Mouse (Mus musculus) duodenum, adult 2 months (tissue): ENCODE data around the gene Gm14435. TPM values are rescaled to one million over a fixed set of nuclear protein-coding genes. Genes with fewer than 3 reads are reported as not detected.

ENCODE experiments used
- polyA plus RNA-seq: library from polyadenylated mRNA; depleted of rRNA; stranded (reverse); fragments of >200 nt; gene quantifications from 2 replicates; pipeline ENCODE4 v1.2.3, GENCODE M21; 2012; ENCODE audit warnings: low replicate concordance; rRNA removed

Gene Gm14435
- not detected in 2 replicates for polyA plus RNA-seq

DNA sequence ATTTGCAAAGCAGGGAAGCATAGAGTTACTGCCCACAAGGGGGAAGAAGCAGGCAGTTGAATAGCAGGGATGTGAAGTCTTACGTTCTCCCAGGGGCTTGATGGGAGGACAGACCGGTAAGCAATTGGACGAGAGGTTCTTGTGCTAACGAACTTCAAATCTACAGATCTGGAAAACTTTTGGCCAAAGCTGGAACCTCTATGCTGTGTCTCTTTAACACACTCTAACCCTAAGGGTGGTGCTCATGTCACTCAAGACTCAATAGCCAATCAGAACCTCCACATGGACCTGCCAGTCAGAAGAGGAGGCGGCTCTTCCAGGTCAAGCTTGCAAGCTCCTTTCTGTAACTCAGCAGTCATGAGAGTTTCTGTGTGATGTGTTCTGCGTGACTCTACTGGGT, at the start of gene Gm14435:
Gene Gm14435 (plus strand): TSS at position 301 of the 400 bp plus-strand sequence.

Other genes with a start within 250 kb of the Gm14435 start
- gene 2210418O10Rik, start 197.0 kb upstream of the Gm14435 start, polyA plus RNA-seq, result 0.07 TPM in 1 of 2 replicates, not detected in the other
- not detected in 2 replicates for gene Gm11009, start 104.1 kb upstream of the Gm14435 start, polyA plus RNA-seq
- 0.45 TPM in 1 of 2 replicates, not detected in the other for gene Gm14434, start 63.2 kb downstream of the Gm14435 start, polyA plus RNA-seq
- gene Zfp967, start 97.5 kb downstream of the Gm14435 start, polyA plus RNA-seq, result not detected in 2 replicates
- 0.27 and 0.50 TPM in 2 replicates for gene Gm14308, start 212.8 kb downstream of the Gm14435 start, polyA plus RNA-seq
- gene Zfp973, start 246.9 kb downstream of the Gm14435 start, polyA plus RNA-seq, result 0.07 and 0.08 TPM in 2 replicates